Mouse (Mus musculus) stomach, adult 2 months (tissue): Measurements from ENCODE around the gene Slc25a14. TPM values are rescaled to one million over a fixed set of nuclear protein-coding genes. Genes with fewer than 3 reads are reported as not detected.

ENCODE experiments used
- polyA plus RNA-seq: library from polyadenylated mRNA; depleted of rRNA; stranded (reverse); fragments of >200 nt; gene quantifications from 2 replicates; pipeline ENCODE4 v1.2.3, GENCODE M21; 2012; rRNA removed

Slc25a14 gene
- 0.31 and 0.32 TPM in 2 replicates for polyA plus RNA-seq

GRCm38 (mm10) chrX:48623379-48624053 lies at the start of gene Slc25a14:
Gene Slc25a14 (plus strand): TSS chrX:48623413.

GRCm38 (mm10) chrX:48594099-48594760 lies 29.0 kb upstream of the Slc25a14 start, which contains the start of gene Zfp280c:
Gene Zfp280c (minus strand): TSS chrX:48594504.

GRCm38 (mm10) chrX:48674171-48674570 lies 51.0 kb downstream of the Slc25a14 start, which contains the start of gene Gpr119:
Gene Gpr119 (minus strand): TSS chrX:48674478.

GRCm38 (mm10) chrX:48694864-48695371 lies 71.7 kb downstream of the Slc25a14 start, which contains the start of gene Rbmx2:
Gene Rbmx2 (plus strand): TSS chrX:48695004.

Other genes with a start within 250 kb of the Slc25a14 start
- gene Elf4, start 160.3 kb upstream of the Slc25a14 start, polyA plus RNA-seq = 8.1 and 12.2 TPM in 2 replicates
- gene Aifm1, start 109.8 kb upstream of the Slc25a14 start, polyA plus RNA-seq = 1.7 and 3.1 TPM in 2 replicates
- gene Rab33a, start 104.1 kb upstream of the Slc25a14 start, polyA plus RNA-seq = 0.12 and 0.15 TPM in 2 replicates
- 0.31 and 0.53 TPM in 2 replicates for gene Zfp280c, start 28.9 kb upstream of the Slc25a14 start, polyA plus RNA-seq
- not detected in 2 replicates for gene Gpr119, start 51.1 kb downstream of the Slc25a14 start, polyA plus RNA-seq
- gene Rbmx2, start 71.6 kb downstream of the Slc25a14 start, polyA plus RNA-seq = 0.13 TPM in 2 replicates